Mouse (Mus musculus) hindbrain, embryonic 13.5 days (tissue): Measurements from ENCODE around the gene Sirt2. TPM values are rescaled to one million over a fixed set of nuclear protein-coding genes. Genes with fewer than 3 reads are reported as not detected.

Experiments used
- ATAC-seq: fragments of 200-750 bp; cut with Nextera tagmentation; 2 replicates; pipeline ENCODE4 v1.8.0; 2017; ENCODE audit warnings: moderate TSS enrichment; ENCODE audit not compliant: low FRiP score
- H3K27ac ChIP-seq: fragments of 300-500 bp; sonication (generic); 2 replicates; pipeline ENCODE4 v1.5.1; 2015; ENCODE audit warnings: inconsistent platforms, mild to moderate bottlenecking, moderate library complexity
- H3K27me3 ChIP-seq: fragments of 300-500 bp; sonication (generic); 2 replicates; pipeline ENCODE4 v1.6.1; 2015; ENCODE audit warnings: mild to moderate bottlenecking, inconsistent platforms
- H3K36me3 ChIP-seq: fragments of 300-500 bp; sonication (generic); 2 replicates; pipeline ENCODE4 v1.6.1; 2015; ENCODE audit warnings: mild to moderate bottlenecking, inconsistent platforms
- H3K4me1 ChIP-seq: fragments of 300-500 bp; sonication (generic); replicated peaks from 2 replicates; pipeline ENCODE4 v1.6.1; 2015; ENCODE audit warnings: inconsistent platforms
- H3K4me2 ChIP-seq: fragments of 300-500 bp; sonication (generic); 2 replicates; pipeline ENCODE4 v1.6.1; 2015; ENCODE audit warnings: inconsistent platforms, mild to moderate bottlenecking, moderate library complexity
- H3K4me3 ChIP-seq: fragments of 300-500 bp; sonication (generic); 2 replicates; pipeline ENCODE4 v1.5.1; 2015; ENCODE audit warnings: mild to moderate bottlenecking, inconsistent platforms
- H3K9ac ChIP-seq: fragments of 300-500 bp; sonication (generic); 2 replicates; pipeline ENCODE4 v1.6.1; 2015; ENCODE audit warnings: mild to moderate bottlenecking, inconsistent platforms
- H3K9me3 ChIP-seq: fragments of 300-500 bp; sonication (generic); 2 replicates; pipeline ENCODE4 v1.6.1; 2016; ENCODE audit warnings: inconsistent platforms
- WGBS: fragments of 180-500 bp; shearing (Covaris S2); methylation state at CpG from one replicate; pipeline ENCODE4 v1.1.7; 2015; 5-methylcytosine and 5-hydroxymethylcytosine counted together
- polyA plus RNA-seq: library from polyadenylated mRNA; unstranded; fragments of >200 nt; fragmentation: Nextera tagmentation; extraction: Ambion mirVana; gene quantifications from 2 replicates; pipeline ENCODE4 v1.2.1, GENCODE M21; 2015

Sirt2 gene
- polyA plus RNA-seq, 1 experiment from 2014 or later, result 105 TPM

DNA sequence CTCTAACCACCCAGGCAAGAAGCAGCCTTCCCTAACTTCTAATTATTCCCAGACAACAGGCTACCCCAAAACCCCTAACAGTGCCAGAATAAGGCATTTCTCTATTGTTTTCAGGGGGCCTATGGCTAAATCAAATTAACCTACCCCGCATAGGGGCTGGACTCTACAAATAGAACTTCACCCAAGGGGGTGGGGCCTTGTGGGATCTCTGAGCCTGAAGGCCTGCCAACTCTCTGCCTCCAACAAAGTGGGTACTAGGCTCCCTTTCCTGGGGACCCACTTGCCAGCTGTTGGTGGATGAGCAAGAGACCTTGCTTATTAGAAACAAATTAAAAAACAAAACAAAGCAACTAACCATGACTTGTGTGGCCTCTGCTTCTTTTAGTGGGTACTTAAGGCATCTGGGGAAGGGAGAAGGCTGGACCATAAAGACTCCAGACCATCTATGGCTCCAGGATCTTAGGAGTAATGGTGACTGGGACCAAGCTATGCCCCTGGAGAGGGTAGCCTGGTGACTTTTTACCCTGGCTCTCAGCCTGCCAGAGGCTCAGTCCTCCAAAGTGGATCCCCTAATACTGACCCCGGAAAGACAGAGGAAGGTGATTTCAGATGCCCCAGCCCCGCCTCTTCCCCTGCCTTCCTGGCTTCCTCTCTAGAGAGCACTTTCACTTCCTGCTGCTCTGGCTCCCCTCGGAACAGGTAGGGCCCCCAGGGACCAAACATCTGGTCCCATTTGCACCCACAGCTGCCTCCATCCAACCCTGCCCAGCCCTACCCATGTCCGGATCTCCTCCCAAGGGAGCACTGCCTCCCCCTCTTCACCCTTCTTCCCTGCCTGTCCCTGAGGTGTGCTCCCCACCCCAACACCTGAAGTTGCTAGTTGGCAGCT, 22.0 kb downstream of the Sirt2 start, which contains the start of gene Rinl:
Rinl (plus strand) TSS at position 663 of the 889 bp plus-strand sequence.
- H3K4me2 ChIP-seq, result no peak within 1 kb of the TSS
- WGBS, result 72% methylated on average over 5 of the region's 5 CpGs
- no peaks in the 10 kb centered on the region for H3K27me3 ChIP-seq
- no peaks in the 10 kb centered on the region for H3K9me3 ChIP-seq
- H3K36me3 ChIP-seq, result peaks cover 50% of the 10 kb centered on the region
- H3K4me1 ChIP-seq, result no peaks in the 10 kb centered on the region
- ATAC-seq, result no peak
- no peak within 1 kb of the TSS for H3K4me3 ChIP-seq
- H3K27ac ChIP-seq, result no peak within 1 kb of the TSS
- H3K9ac ChIP-seq, result no peak within 1 kb of the TSS

DNA sequence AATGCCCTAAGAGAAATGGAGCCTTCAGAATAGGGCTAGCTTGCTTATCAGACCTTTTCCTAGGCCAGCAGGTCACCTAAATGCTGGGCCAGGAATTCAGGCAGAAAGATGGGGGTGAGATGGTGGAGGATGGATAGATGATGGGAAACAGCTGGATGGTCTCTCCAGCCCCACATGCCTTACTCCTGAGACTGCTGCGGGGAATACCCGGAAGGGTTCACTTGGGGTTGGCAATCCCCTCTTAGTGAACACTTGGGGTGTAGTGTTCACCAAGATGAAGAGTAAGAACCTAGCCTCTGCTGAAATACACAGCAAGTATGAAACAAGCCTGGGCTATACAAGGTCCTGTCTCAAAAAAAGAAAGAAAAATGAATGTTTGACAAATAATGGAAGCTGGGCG, 22.7 kb downstream of the Sirt2 start:
- Histone ChIP-seq H3K27ac (no peak overlapping the region), H3K4me1 (no peaks in the 10 kb centered on the region), H3K27me3 (no peaks in the 10 kb centered on the region), H3K9me3 (no peaks in the 10 kb centered on the region), H3K4me2 (no peak overlapping the region), H3K9ac (no peak overlapping the region), H3K4me3 (no peak overlapping the region), H3K36me3 (peaks cover 43% of the 10 kb centered on the region)
- WGBS, result 83% methylated on average over 3 of the region's 3 CpGs
- no peak for ATAC-seq

DNA sequence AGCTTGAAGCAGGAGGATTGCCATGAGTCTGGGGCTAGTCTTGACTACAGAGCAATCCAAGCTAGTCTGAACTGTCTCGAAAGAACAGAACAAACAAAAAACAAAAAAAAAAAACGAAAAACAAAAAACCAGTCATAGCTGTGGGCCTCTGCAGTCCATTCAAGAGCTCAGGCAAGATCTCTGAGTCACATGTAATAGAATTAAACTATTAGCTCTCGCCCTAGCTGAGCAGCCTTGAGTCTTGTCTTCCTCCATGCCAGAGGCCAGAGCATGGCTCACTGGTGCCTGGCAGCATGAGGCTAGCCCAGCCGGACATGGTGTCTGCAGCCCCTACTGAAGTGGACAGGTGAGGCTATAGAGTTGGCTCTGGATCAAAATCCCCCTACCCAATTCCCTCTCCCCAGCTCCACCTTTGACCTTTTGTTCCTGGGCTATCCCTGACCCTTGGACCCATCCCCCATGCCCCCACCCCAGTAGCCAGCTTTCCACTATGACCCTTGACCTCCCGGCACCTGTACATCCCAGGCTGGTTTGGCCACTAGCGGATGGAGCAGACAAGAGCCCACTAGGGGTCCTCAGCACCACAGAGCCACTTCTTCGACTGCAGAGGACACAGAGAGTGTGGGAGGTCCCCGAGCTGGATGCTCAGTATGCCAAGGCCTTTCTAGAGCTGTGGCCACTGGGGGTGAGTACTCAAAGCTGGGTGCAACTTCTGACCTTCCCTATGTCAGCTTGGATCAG, 23.7 kb downstream of the Sirt2 start:
- Histone ChIP-seq H3K9me3 (no peaks in the 10 kb centered on the region), H3K4me1 (no peaks in the 10 kb centered on the region), H3K4me2 (no peak overlapping the region), H3K9ac (no peak overlapping the region), H3K27ac (no peak overlapping the region), H3K27me3 (no peaks in the 10 kb centered on the region), H3K36me3 (peaks cover 34% of the 10 kb centered on the region), H3K4me3 (no peak overlapping the region)
- 53% methylated on average over 8 of the region's 8 CpGs for WGBS
- no peak for ATAC-seq

DNA sequence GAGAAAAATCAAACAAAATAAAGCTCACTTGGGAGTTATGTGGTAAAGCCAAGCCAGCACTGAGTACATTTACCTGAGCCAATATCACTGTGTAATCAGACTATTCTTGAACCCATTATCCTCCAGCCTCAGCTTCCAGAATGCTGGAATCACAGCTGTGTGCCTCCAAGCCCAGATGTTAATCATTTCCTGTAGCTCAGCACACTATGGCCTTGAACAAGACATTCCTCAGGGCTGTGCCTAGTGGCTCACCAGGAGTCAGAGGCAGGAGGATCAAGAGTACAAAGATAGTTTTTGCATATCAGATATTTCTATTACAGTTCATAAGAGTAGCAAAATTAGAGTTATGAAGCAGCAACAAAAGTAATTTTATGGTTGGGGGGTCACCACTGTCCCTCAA, 25.2 kb downstream of the Sirt2 start:
- Histone ChIP-seq H3K4me1 (peaks cover 4% of the 10 kb centered on the region), H3K27ac (no peak overlapping the region), H3K9ac (no peak overlapping the region), H3K9me3 (no peaks in the 10 kb centered on the region), H3K27me3 (no peaks in the 10 kb centered on the region), H3K4me3 (no peak overlapping the region), H3K4me2 (no peak overlapping the region), H3K36me3 (peaks cover 19% of the 10 kb centered on the region)
- ATAC-seq, result no peak

DNA sequence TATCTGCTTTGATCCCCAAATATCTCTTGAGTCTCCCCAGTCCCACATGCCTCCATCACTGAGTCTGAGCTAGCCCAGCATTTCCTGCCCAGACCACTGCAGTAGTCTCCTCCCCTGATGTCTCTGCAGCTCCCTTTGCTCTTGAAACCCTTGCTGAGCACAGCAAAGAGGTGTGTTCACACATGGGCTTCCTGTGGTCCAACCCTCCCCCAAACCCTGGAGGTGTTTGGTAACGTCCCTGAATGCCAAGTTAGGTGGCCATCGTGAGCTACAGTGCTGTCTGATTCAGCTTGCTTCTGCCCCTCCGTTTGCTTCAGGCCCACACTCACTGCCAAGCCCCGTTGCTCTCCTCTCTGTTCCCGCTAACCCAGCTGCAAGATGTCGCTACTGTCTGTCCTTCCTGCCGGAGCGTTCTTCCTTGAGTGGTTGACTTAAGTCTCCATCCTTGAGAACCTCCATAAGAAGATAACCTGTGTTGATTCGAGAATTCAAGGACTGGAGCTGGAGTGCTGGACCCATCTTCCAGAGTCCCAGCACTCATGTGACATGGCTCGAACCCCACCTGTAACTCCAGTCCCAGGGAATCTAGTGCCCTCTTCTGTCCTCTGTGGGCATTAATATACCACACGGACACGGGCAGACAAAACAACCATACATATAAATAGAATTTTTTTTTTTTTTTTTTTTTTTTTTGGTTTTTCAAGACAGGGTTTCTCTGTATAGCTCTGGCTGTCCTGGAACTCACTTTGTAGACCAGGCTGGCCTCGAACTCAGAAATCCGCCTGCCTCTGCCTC, 26.1 kb downstream of the Sirt2 start:
- Histone ChIP-seq H3K27me3 (no peaks in the 10 kb centered on the region), H3K9me3 (no peaks in the 10 kb centered on the region), H3K9ac (no peak overlapping the region), H3K4me1 (peaks cover 8% of the 10 kb centered on the region), H3K4me3 (no peak overlapping the region), H3K36me3 (peaks cover 10% of the 10 kb centered on the region), H3K4me2 (no peak overlapping the region), H3K27ac (no peak overlapping the region)
- ATAC-seq, result no peak
- WGBS, result 84% methylated on average over 14 of the region's 14 CpGs

DNA sequence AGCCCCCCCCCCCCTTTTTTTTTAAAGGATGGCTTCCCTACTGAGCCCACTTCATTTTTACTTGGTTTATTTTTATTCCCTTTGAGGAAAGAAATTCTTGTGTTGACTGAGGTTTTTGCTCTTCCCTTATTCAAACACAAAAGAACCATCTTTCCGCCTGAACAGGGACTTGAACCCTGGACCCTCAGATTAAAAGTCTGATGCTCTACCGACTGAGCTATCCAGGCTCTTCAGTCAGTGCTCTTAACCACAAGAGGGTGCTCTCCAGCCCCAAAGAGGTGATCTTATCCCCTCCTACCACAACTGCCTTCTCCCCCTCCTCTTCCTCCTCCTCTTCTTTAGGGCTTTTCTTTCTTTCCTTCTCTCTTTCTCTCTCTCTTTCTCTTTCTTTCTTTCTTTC, 27.3 kb downstream of the Sirt2 start:
- 0 out of 2 replicates have a peak, but pooled peaks cover 2% of the 10 kb centered on the region for H3K36me3 ChIP-seq
- no peak overlapping the region for H3K9ac ChIP-seq
- 32% methylated on average over 2 of the region's 2 CpGs for WGBS
- H3K27ac ChIP-seq, result no peak overlapping the region
- peaks cover 8% of the 10 kb centered on the region for H3K4me1 ChIP-seq
- H3K4me2 ChIP-seq, result no peak overlapping the region
- H3K27me3 ChIP-seq, result no peaks in the 10 kb centered on the region
- no peaks in the 10 kb centered on the region for H3K9me3 ChIP-seq
- no peak for ATAC-seq
- no peak overlapping the region for H3K4me3 ChIP-seq

DNA sequence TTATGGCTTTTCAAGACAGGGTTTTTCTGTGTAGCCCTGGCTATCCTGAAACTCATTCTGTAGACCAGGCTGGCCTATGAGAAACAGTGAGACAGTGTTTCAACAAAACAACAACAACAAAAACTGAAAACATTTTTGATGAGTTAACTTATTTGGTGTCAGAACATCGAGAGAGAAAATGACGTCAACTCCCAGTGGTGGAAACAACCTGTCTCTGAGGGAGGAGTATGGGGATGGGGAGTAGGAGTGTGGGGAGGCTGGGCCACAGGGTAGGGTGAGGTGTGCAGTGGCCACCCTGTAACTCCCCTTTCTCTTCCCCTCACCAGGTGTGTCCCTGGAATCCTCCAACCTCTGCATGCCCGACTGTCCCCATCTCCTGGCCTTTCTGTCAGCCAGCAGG, 28.0 kb downstream of the Sirt2 start:
- Histone ChIP-seq H3K27ac (no peak overlapping the region), H3K9me3 (no peaks in the 10 kb centered on the region), H3K4me1 (peaks cover 8% of the 10 kb centered on the region), H3K27me3 (no peaks in the 10 kb centered on the region), H3K4me3 (no peak overlapping the region), H3K4me2 (no peak overlapping the region), H3K9ac (no peak overlapping the region), H3K36me3 (no peaks in the 10 kb centered on the region)
- WGBS, result 92% methylated on average over 3 of the region's 3 CpGs
- no peak for ATAC-seq

DNA sequence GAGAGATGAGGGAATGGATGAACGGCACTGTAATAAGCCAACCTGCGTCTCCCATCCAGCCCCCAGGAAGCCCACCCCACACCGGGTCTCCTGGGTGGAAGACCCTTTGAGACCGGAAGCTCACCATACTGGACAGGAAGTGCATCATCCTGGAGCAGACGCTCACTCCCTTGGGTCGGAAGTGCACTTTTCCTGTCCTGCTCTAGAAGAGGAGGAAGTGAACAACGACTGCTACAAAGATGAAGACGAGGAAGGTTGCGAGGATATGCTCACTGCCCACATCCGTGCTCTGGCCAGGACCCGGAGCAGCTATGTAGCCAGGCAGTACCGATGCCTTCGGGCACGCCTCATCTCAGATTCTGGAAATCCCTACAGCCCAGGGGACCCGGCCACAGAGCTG, 29.3 kb downstream of the Sirt2 start:
- 0 out of 2 replicates have a peak overlapping the region, but pooled peaks have one; percentile 53 for H3K9ac ChIP-seq
- no peak overlapping the region for H3K27ac ChIP-seq
- H3K36me3 ChIP-seq, result no peaks in the 10 kb centered on the region
- H3K4me1 ChIP-seq, result peaks cover 8% of the 10 kb centered on the region
- ATAC-seq, result no peak
- H3K9me3 ChIP-seq, result no peaks in the 10 kb centered on the region
- 77% methylated on average over 15 of the region's 15 CpGs for WGBS
- H3K4me3 ChIP-seq, result no peak overlapping the region
- H3K27me3 ChIP-seq, result no peaks in the 10 kb centered on the region
- H3K4me2 ChIP-seq, result peak overlapping the region; percentile 45; the same call in 1 of the 2 replicates

DNA sequence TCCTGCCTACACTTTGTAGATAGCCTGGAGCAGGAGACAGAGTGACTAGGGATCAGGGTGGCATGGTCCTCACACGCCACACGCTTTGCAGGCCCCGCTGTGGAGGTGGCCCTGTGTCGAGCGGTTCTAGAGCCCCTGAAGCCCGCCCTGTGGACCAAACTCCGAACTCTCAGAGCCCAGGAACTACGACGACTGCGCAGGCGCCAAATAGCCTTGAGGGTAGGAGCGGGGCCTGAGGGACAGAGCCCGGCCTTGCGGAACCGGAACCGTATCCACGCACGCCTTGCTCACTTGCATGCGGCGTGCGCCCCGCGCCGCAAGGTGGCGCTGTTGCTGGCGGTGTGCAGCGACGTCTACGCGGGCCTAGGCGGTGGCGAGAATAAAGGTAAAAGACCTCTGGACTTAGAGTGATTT, 30.0 kb downstream of the Sirt2 start:
- ATAC-seq, result peak; percentile 60

DNA sequence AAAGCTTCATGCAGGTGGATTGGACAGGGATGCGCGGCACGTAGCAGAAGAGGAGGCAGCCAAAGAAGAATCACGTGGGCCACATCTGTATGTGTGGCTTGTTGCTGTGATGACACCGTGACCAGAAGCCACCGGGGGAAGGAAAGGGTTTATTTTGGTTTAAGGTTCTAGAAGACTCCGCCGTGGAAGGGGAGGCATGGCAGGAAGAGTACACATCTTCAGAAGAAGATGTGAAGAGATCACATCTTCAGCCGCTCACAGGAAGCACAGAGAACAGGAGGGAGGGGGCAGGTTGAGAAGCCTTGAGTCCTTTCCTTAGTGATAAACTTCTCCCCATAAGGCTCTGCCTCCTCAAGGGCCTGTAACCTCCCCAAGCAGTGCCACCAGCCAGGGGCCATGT, 33.5 kb downstream of the Sirt2 start:
- no peak overlapping the region for H3K9ac ChIP-seq
- no peak overlapping the region for H3K27ac ChIP-seq
- 95% methylated on average over 9 of the region's 9 CpGs for WGBS
- H3K4me2 ChIP-seq, result no peak overlapping the region
- H3K36me3 ChIP-seq, result no peaks in the 10 kb centered on the region
- H3K27me3 ChIP-seq, result no peaks in the 10 kb centered on the region
- H3K9me3 ChIP-seq, result no peaks in the 10 kb centered on the region
- no peak overlapping the region for H3K4me3 ChIP-seq
- H3K4me1 ChIP-seq, result peaks cover 24% of the 10 kb centered on the region
- no peak for ATAC-seq

More for the DNA sequence above, 30.0 kb downstream of the Sirt2 start:
- Histone ChIP-seq H3K9ac (peak overlapping the region; percentile 53), H3K4me3 (peak overlapping the region; percentile 9; the same call in 1 of the 2 replicates), H3K27ac (no peak overlapping the region; the same call in 1 of the 2 replicates), H3K4me2 (peak overlapping the region; percentile 45), H3K27me3 (no peaks in the 10 kb centered on the region), H3K9me3 (no peaks in the 10 kb centered on the region), H3K36me3 (no peaks in the 10 kb centered on the region), H3K4me1 (peaks cover 8% of the 10 kb centered on the region)
- 13% methylated on average over 32 of the region's 32 CpGs for WGBS

DNA sequence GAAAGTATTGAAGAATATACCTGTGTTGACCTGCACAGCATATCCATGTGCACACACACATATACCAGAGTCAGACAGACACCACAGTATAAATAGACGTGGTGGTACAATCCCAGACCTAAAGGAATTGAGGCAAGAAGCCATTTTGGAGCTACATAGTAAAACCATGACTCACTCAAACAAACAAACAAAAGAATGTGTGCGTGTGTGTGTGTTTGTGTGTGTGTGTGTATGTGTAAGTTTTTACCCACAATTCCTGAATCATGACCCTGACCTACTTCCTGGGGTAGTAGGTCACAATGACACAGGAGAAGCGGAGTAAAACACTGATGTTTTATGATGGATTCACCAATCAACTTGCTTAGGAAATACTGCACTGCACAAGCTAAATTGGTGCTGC, 34.9 kb downstream of the Sirt2 start:
- WGBS, result 82% methylated on average over 3 of the region's 3 CpGs
- Histone ChIP-seq H3K27ac (no peak overlapping the region), H3K27me3 (no peaks in the 10 kb centered on the region), H3K9ac (no peak overlapping the region), H3K4me2 (no peak overlapping the region), H3K36me3 (no peaks in the 10 kb centered on the region), H3K4me3 (no peak overlapping the region), H3K4me1 (peaks cover 22% of the 10 kb centered on the region), H3K9me3 (no peaks in the 10 kb centered on the region)
- ATAC-seq, result no peak
